Mouse (Mus musculus) bone marrow, adult 2 months (tissue): ENCODE measurements around the gene Gm8246. TPM values are rescaled to one million over a fixed set of nuclear protein-coding genes. Genes with fewer than 3 reads are reported as not detected.
"Not testable (repeated sequence)": the region's sequence is repeated elsewhere in the genome, so short reads cannot be mapped to it uniquely, and the experiment has no call there.

ENCODE experiments used
- H3K27ac ChIP-seq: fragments of 200-500 bp; 2 replicates; pipeline ENCODE4 v1.5.1; 2012; ENCODE audit warnings: low read depth, mild to moderate bottlenecking, control low read depth, inconsistent platforms, low read length; ENCODE audit not compliant: control insufficient read depth, poor library complexity, insufficient read depth
- H3K4me1 ChIP-seq: fragments of 200-500 bp; 2 replicates; pipeline ENCODE4 v1.6.1; 2011; ENCODE audit warnings: low read length; ENCODE audit not compliant: control insufficient read depth, insufficient read depth
- H3K4me3 ChIP-seq: fragments of 200-500 bp; replicated peaks from 2 replicates; pipeline ENCODE3; 2011; ENCODE audit warnings: mild to moderate bottlenecking, low read depth, low read length, control low read depth; ENCODE audit not compliant: control insufficient read depth
- WGBS: fragments of 180-500 bp; shearing (Covaris S2); methylation state at CpG from one replicate; pipeline ENCODE4 v1.1.7; 2018; 5-methylcytosine and 5-hydroxymethylcytosine counted together
- polyA plus RNA-seq: library from polyadenylated mRNA; stranded (reverse); fragments of >200 nt; gene quantifications from 2 replicates; pipeline ENCODE4 v1.2.4, GENCODE M21; 2011; ENCODE audit warnings: low replicate concordance; ENCODE audit not compliant: missing spikeins, insufficient read depth, insufficient read length

Gene Gm8246
- polyA plus RNA-seq: not detected in 2 replicates

DNA sequence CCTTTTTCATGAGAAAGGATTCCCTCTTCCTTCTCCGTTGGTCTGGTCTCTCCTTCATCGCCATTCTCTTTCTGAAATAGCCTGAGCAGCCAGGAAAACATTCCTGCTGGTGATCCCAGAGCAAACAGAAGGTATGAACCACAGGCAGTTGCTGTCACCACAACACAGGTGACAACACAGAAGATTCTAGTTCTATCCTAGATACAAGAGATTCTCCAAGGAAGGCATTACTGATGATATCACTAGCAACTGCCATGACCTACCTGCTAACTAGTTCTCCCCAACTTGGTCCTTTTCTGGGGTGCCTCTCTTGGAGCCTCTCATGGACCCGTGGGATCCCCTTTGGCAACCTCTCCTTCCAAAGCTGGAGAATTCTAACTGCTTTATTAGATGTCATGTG, at the start of gene Gm8246:
TSS of gene Gm8246 (minus strand) at position 101 of the 400 bp plus-strand sequence.
- not testable (repeated sequence) for H3K4me3 ChIP-seq, H3K27ac ChIP-seq
- WGBS: no CpG with 5 or more reads among the region's 3 CpGs

DNA sequence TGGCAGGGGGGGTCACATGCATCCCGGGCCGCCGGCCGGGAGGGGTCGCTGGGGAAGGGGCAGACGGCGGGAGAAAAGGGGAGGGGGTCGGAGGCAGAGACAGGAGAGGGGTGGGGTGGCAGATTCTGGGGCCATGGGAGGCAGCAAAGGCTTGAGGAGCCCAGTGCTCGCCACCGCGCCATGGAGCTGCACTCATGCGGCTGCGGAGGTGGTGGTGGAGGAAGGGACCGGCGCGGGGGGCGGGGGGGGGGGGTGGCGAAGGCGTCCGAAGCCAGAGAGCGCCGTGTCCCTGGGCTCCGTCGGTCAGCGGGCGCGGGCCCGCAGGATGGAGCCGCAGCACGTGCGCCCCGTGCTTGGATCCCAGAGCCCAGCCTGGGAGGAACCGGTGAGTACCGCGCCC, 23.7 kb upstream of the Gm8246 start, which contains the start of gene Gm3488:
TSS of gene Gm3488 (plus strand) at position 301 of the 400 bp plus-strand sequence.
- H3K4me1 ChIP-seq, H3K4me3 ChIP-seq, H3K27ac ChIP-seq: not testable (repeated sequence)
- WGBS: no CpG with 5 or more reads among the region's 35 CpGs

More for the DNA sequence above, at the start of gene Gm8246:
- not testable (repeated sequence) for H3K4me1 ChIP-seq

DNA sequence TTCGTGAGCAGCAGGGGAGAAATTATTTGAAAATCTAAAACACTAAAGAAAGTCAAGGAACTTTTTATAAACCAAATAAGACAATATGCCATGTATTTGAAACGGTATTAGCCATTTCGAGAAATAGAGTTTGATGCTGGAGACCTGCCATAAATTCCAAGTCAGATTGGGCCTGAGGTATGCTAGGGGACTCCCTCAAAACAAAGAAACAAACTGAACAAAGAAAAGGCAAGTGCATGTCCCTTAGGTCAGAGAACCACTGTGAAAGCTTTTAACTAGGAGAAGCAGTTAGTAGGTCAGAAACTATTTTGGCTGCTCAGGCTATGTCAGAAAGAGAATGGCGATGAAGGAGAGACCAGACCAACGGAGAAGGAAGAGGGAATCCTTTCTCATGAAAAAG, 6.3 kb upstream of the Gm8246 start, which contains the start of gene Gm3187:
TSS of gene Gm3187 (plus strand) at position 301 of the 400 bp plus-strand sequence.
- H3K4me3 ChIP-seq, H3K4me1 ChIP-seq, H3K27ac ChIP-seq: not testable (repeated sequence)
- WGBS: 69% methylated on average over 4 of the region's 5 CpGs

DNA sequence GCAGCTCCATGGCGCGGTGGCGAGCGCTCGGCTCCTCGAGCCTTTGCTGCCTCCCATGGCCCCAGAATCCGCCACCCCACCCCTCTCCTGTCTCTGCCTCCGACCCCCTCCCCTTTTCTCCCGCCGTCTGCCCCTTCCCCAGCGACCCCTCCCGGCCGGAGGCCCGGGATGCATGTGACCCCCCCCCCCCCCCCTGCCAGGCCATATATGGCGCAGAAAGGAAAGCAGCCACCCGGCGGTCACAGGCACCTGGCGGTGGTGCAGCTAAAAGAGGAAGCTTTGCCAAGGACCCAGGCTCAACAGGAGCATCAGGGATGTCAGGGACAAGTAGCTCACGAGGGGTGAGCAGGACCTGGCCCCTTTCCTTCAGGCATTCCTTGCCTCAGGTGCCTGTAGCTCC, 17.2 kb downstream of the Gm8246 start:
- H3K4me3 ChIP-seq, H3K4me1 ChIP-seq, H3K27ac ChIP-seq: not testable (repeated sequence)
- no CpG with 5 or more reads among the region's 19 CpGs for WGBS

DNA sequence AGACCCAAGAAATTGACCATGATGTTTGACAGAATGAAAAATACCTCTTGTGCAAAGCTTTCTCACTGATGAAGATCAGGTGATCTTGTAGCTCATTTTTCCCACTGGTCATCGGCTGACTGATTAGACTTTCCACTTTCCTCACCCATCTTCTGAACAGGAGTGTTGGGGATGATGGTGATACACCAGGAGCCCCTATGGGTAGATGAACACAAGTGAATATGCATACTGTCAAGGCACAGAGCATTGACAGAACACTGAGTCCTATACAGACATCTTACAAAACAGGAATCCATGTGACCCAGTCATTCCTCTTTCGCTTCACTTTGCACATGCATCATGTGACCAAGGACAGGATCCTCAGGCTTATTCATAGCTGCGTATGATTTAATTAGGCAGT, 22.3 kb downstream of the Gm8246 start, which contains the start of gene Gm3194:
TSS of gene Gm3194 (minus strand) at position 101 of the 400 bp plus-strand sequence.
- H3K4me1 ChIP-seq, H3K4me3 ChIP-seq, H3K27ac ChIP-seq: not testable (repeated sequence)
- WGBS: no CpG with 5 or more reads among the region's 3 CpGs

Other genes starting within 250 kb of the Gm8246 start
- not detected in 2 replicates for gene Gm3526, start 217.2 kb downstream of the Gm8246 start, polyA plus RNA-seq
- not detected in 2 replicates for gene Gm3542, start 142.9 kb downstream of the Gm8246 start, polyA plus RNA-seq
- not detected in 2 replicates for gene Gm3500, start 88.8 kb downstream of the Gm8246 start, polyA plus RNA-seq
- gene Gm3194, start 22.4 kb downstream of the Gm8246 start, polyA plus RNA-seq: not detected in 2 replicates
- not detected in 2 replicates for gene Gm3187, start 6.4 kb upstream of the Gm8246 start, polyA plus RNA-seq
- gene Gm3488, start 23.8 kb upstream of the Gm8246 start, polyA plus RNA-seq: not detected in 2 replicates
- not detected in 2 replicates for gene Gm3532, start 60.7 kb upstream of the Gm8246 start, polyA plus RNA-seq
- gene Gm8265, start 155.2 kb upstream of the Gm8246 start, polyA plus RNA-seq: not detected in 2 replicates
- not detected in 2 replicates for gene Gm9603, start 209.6 kb upstream of the Gm8246 start, polyA plus RNA-seq